Mouse (Mus musculus): ENCODE results near the gene Surf6.

The Surf6 gene

GRCm38 (mm10) chr2:26902467-26903220 is at the start of gene Surf6:
Gene Surf6, minus strand, starts transcription at chr2:26902879.
- peak; percentile 96 for DNase-seq

GRCm38 (mm10) chr2:26952193-26952592 is 49.5 kb upstream of the Surf6 start:
- no peak for DNase-seq

- no peak for DNase-seq
Observed at GRCm38 (mm10) chr2:26951346-26951905, 48.7 kb upstream of the Surf6 start.

GRCm38 (mm10) chr2:26950411-26950810 is 47.7 kb upstream of the Surf6 start:
- DNase-seq, result no peak

- no peak for DNase-seq
Observed at GRCm38 (mm10) chr2:26943253-26943652, 40.6 kb upstream of the Surf6 start.

GRCm38 (mm10) chr2:26941539-26941938 is 38.9 kb upstream of the Surf6 start:
- no peak for DNase-seq

- DNase-seq, result no peak
Observed at GRCm38 (mm10) chr2:26936425-26936824, 33.7 kb upstream of the Surf6 start.

- no peak for DNase-seq
Observed at GRCm38 (mm10) chr2:26935286-26935685, 32.6 kb upstream of the Surf6 start.

GRCm38 (mm10) chr2:26933304-26934055 is 30.8 kb upstream of the Surf6 start, which contains the start of the genes Surf4 and Stkld1:
Gene Surf4, minus strand, starts transcription at chr2:26933928.
Gene Stkld1, plus strand, starts transcription at chr2:26934047.
- peak; percentile 98 for DNase-seq

GRCm38 (mm10) chr2:26932473-26933303 is 30.0 kb upstream of the Surf6 start:
- DNase-seq, result peak; percentile 66

GRCm38 (mm10) chr2:26930390-26930789 is 27.7 kb upstream of the Surf6 start:
- DNase-seq, result peak; percentile 77

GRCm38 (mm10) chr2:26927745-26928476 is 25.2 kb upstream of the Surf6 start:
- DNase-seq, result no peak

GRCm38 (mm10) chr2:26921784-26922183 is 19.1 kb upstream of the Surf6 start:
- no peak for DNase-seq

GRCm38 (mm10) chr2:26920190-26920855 is 17.6 kb upstream of the Surf6 start:
- no peak for DNase-seq

GRCm38 (mm10) chr2:26919684-26920083 is 17.0 kb upstream of the Surf6 start:
- no peak for DNase-seq

GRCm38 (mm10) chr2:26916738-26917137 is 14.1 kb upstream of the Surf6 start:
- DNase-seq, result no peak

- peak; percentile 87 for DNase-seq
Observed at GRCm38 (mm10) chr2:26915927-26916728, 13.4 kb upstream of the Surf6 start, which contains the start of the genes Surf2 and Surf1. Gene Surf2, plus strand, starts transcription at chr2:26916367. Gene Surf1, minus strand, starts transcription at chr2:26916530.

- DNase-seq, result no peak
Observed at GRCm38 (mm10) chr2:26914148-26914941, 11.7 kb upstream of the Surf6 start.

GRCm38 (mm10) chr2:26913416-26914147 is 10.9 kb upstream of the Surf6 start:
- DNase-seq, result no peak
